Mouse (Mus musculus): ENCODE results near the gene Igsf10.

DNA sequence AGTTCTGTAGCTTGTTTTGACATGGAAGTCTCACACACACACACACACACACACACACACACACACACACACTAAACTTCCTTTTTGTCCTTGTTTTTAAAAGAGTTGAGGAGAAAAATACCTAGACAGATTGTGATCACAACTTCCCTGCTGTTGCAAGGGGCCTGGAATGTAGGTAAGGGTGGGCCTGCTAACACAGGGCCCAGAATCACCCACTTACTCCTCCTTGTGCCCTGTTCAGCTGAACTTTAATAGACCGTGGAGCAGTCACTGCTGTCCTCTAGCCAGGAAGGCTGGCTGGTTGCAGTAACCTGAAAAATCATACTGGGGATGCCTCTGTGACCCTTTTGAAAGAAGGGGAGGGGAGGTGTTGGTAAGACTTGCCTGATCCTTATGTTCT lies 41.4 kb upstream of the Igsf10 start:
- no peak for TF ChIP-seq CTCF (IDR thresholded peaks at IDR 0.05; ENCODE audit: control insufficient read depth, insufficient read depth, insufficient read length)
- no peak for TF ChIP-seq USF1 (IDR thresholded peaks at IDR 0.05; ENCODE audit: low read depth)
- no peak for TF ChIP-seq MAX (IDR thresholded peaks at IDR 0.05)
- no peak for TF ChIP-seq MYOD1 (IDR thresholded peaks at IDR 0.05; ENCODE audit: control insufficient read depth, insufficient read length, low read depth)

All from C2C12 (cell line).